Mouse (Mus musculus) olfactory bulb, adult 2 months (tissue): Measurements from ENCODE around the gene Vmn1r86.

Source experiments
- CTCF ChIP-seq: fragments of 200-500 bp; IDR thresholded peaks from 2 replicates; pipeline ENCODE4 v1.5.1; 2012; ENCODE audit warnings: low read depth, mild to moderate bottlenecking, low read length, moderate library complexity; ENCODE audit not compliant: insufficient read depth
- POLR2A ChIP-seq: fragments of 200-500 bp; IDR thresholded peaks from 2 replicates; pipeline ENCODE4 v1.6.1; 2012; ENCODE audit warnings: mild to moderate bottlenecking, low read depth, low read length, moderate library complexity; ENCODE audit not compliant: insufficient read depth

GRCm38 (mm10) chr7:13072293-13072692 is 47.4 kb downstream of the Vmn1r86 start:
- TF ChIP-seq POLR2A (no peak), CTCF (no peak)
